Mouse (Mus musculus) myocyte (in vitro differentiated cells): Measurements from ENCODE around the gene Wdr25.

ENCODE experiments used
- CEBPB ChIP-seq: IDR thresholded peaks from 2 replicates; pipeline ENCODE4 v1.6.1; 2011; ENCODE audit warnings: mild to moderate bottlenecking, moderate library complexity; ENCODE audit not compliant: poor library complexity, insufficient read depth, severe bottlenecking
- E2F4 ChIP-seq: IDR thresholded peaks from one replicate; pipeline ENCODE4 v1.6.1; 2011; ENCODE audit warnings: mild to moderate bottlenecking, control low read depth, moderate library complexity; ENCODE audit not compliant: insufficient read depth
- MAX ChIP-seq: IDR thresholded peaks from one replicate; pipeline ENCODE4 v1.6.1; 2011; ENCODE audit warnings: low read depth, mild to moderate bottlenecking, control low read depth
- MYOD1 ChIP-seq, 3 experiments: IDR thresholded peaks; one replicate each; pipeline ENCODE4 v1.6.1; 2011; ENCODE audit warnings: control low read depth in 2 of 3, low read depth in 2 of 3, mild to moderate bottlenecking in 2 of 3, moderate library complexity in 1 of 3; ENCODE audit not compliant: insufficient read length in 2 of 3, control insufficient read depth in 1 of 3
- MYOG ChIP-seq, 3 experiments: IDR thresholded peaks; one replicate each; pipeline ENCODE4 v1.6.1; 2011; ENCODE audit warnings: control low read depth in 2 of 3, low read depth in 2 of 3, mild to moderate bottlenecking in 2 of 3; ENCODE audit not compliant: insufficient read length in 2 of 3, control insufficient read depth in 1 of 3, insufficient read depth in 1 of 3
- POLR2A ChIP-seq: IDR thresholded peaks from one replicate; pipeline ENCODE4 v1.6.1; 2011; ENCODE audit warnings: low read depth, mild to moderate bottlenecking, control low read depth, moderate library complexity; ENCODE audit not compliant: insufficient read length
- POLR2AphosphoS2 ChIP-seq: IDR thresholded peaks from one replicate; pipeline ENCODE4 v1.6.1; 2011; ENCODE audit warnings: low read depth, control low read depth; ENCODE audit not compliant: insufficient read length
- REST ChIP-seq: IDR thresholded peaks from one replicate; pipeline ENCODE4 v1.6.1; 2011; ENCODE audit warnings: mild to moderate bottlenecking, control low read depth, moderate library complexity; ENCODE audit not compliant: insufficient read depth, insufficient read length
- SRF ChIP-seq: IDR thresholded peaks from one replicate; pipeline ENCODE4 v1.6.1; 2011; ENCODE audit warnings: low read depth; ENCODE audit not compliant: control insufficient read depth, insufficient read length
- TCF12 ChIP-seq: IDR thresholded peaks from one replicate; pipeline ENCODE4 v1.6.1; 2011; ENCODE audit warnings: mild to moderate bottlenecking, control low read depth; ENCODE audit not compliant: poor library complexity, insufficient read depth, severe bottlenecking
- TCF3 ChIP-seq: IDR thresholded peaks from one replicate; pipeline ENCODE4 v1.6.1; 2011; ENCODE audit warnings: low read depth, control low read depth; ENCODE audit not compliant: insufficient read length
- USF1 ChIP-seq: IDR thresholded peaks from one replicate; pipeline ENCODE4 v1.6.1; 2011; ENCODE audit warnings: low read depth, mild to moderate bottlenecking, control low read depth, moderate library complexity

- TF ChIP-seq E2F4 (no peak), MAX (no peak), MYOD1 (IDR thresholded peaks at IDR 0.05; ENCODE audit: control insufficient read depth in 1 of 3, insufficient read length in 2 of 3, low read depth in 2 of 3) (no peak), POLR2AphosphoS2 (no peak), POLR2A (no peak), MYOG (IDR thresholded peaks at IDR 0.05; ENCODE audit: control insufficient read depth in 1 of 3, insufficient read depth in 1 of 3, insufficient read length in 2 of 3, low read depth in 2 of 3) (no peak), REST (no peak), SRF (no peak), USF1 (no peak), TCF12 (no peak), CEBPB (no peak), TCF3 (no peak)
These were observed 40.6 kb upstream of the Wdr25 start for GRCm38 (mm10) chr12:108852822-108853221.
